18 mouse cellular contexts compared by ENCODE assay signal in genomic region chr11:3529476-3530252, GRCm38 (mm10). TPM values are rescaled to one million over a fixed set of nuclear protein-coding genes. Genes with fewer than 3 reads are reported as not detected.
A peak's percentile ranks its signal among the peaks of the same experiment; 100 is the strongest.
DNase-seq lines count a peak whose midpoint lies in the region; ATAC-seq and TF ChIP-seq lines count a peak whose summit lies in the region.
"Had no signal": no experiment of that assay in that cellular context is flagged by ENCODE, and none has a peak within 500 bp of the region (broad histone marks: within the 10 kb centered on the region; RNA-seq: fewer than 3 reads in every experiment).

No protein-coding gene starts in this region.

- no peak for TF ChIP-seq EP300 in liver, embryonic 14.5 days (IDR thresholded peaks at IDR 0.05; ENCODE audit: low read depth)

- H3K27me3 ChIP-seq in heart, embryonic 12.5 days (replicated peaks) = no peaks in the 10 kb centered on the region
- no peaks in the 10 kb centered on the region for H3K27me3 ChIP-seq in liver, embryonic 14.5 days (ENCODE audit: control insufficient read depth, insufficient read depth, low read length)
- no peaks in the 10 kb centered on the region for H3K27me3 ChIP-seq in liver, embryonic 12.5 days (replicated peaks)
- H3K27me3 ChIP-seq in stomach, embryonic 16.5 days (ENCODE audit: control insufficient read depth, insufficient read depth, low read length) = no peaks in the 10 kb centered on the region
- H3K27me3 ChIP-seq: embryonic facial prominence, embryonic 12.5 days; forebrain, embryonic 15.5 days; heart, embryonic 15.5 days; hindbrain, embryonic 13.5 days; limb, embryonic 12.5 days; liver, embryonic 15.5 days; stomach, embryonic 15.5 days had no signal

- peaks cover 99% of the 10 kb centered on the region for H3K36me3 ChIP-seq in heart, embryonic 12.5 days
- no peaks in the 10 kb centered on the region for H3K36me3 ChIP-seq in liver, embryonic 14.5 days (replicated peaks; ENCODE audit: control insufficient read depth, insufficient read depth, low read depth)
- peaks cover 86% of the 10 kb centered on the region for H3K36me3 ChIP-seq in liver, embryonic 12.5 days
- peaks cover 40% of the 10 kb centered on the region for H3K36me3 ChIP-seq in stomach, embryonic 16.5 days (ENCODE audit: control insufficient read depth, insufficient read depth, low read length)
- H3K36me3 ChIP-seq: forebrain, embryonic 15.5 days had no signal

- DNase-seq in heart, adult 11 months = peak; percentile 92
- no peak for DNase-seq in liver, embryonic 14.5 days (ENCODE audit: low read depth in 3 of 3, low spot score in 3 of 3)
- peak; percentile 57 for DNase-seq in kidney, postnatal 14 days
- DNase-seq in testis, postnatal 10 days (ENCODE audit: low spot score) = no peak
- DNase-seq: adrenal gland, postnatal 25 days; layer of hippocampus, adult 9-11 months; lung, postnatal 36 days; thymus, postnatal 36 days had no signal

- H3K4me2 ChIP-seq in heart, embryonic 12.5 days = no peak overlapping the region
- H3K4me2 ChIP-seq in liver, embryonic 14.5 days (ENCODE audit: low read depth) = no peak overlapping the region
- no peak overlapping the region for H3K4me2 ChIP-seq in liver, embryonic 12.5 days
- H3K4me2 ChIP-seq in stomach, embryonic 16.5 days (ENCODE audit: low read depth, low read length) = no peak overlapping the region
- H3K4me2 ChIP-seq: embryonic facial prominence, embryonic 12.5 days; forebrain, embryonic 15.5 days; heart, embryonic 15.5 days; hindbrain, embryonic 13.5 days; limb, embryonic 12.5 days; liver, embryonic 15.5 days; stomach, embryonic 15.5 days had no signal

- 74% methylated on average over 20 of the region's 20 CpGs for WGBS in heart, embryonic 12.5 days
- WGBS in liver, embryonic 14.5 days (ENCODE audit: insufficient replicate concordance) = 58% methylated on average over 20 of the region's 20 CpGs
- 65% methylated on average over 20 of the region's 20 CpGs for WGBS in liver, embryonic 12.5 days (ENCODE audit: insufficient replicate concordance)
- 71% methylated on average over 20 of the region's 20 CpGs for WGBS in stomach, embryonic 16.5 days

- no peak overlapping the region for H3K27ac ChIP-seq in heart, embryonic 12.5 days (ENCODE audit: poor library complexity, severe bottlenecking)
- no peak overlapping the region for H3K27ac ChIP-seq in liver, embryonic 14.5 days
- H3K27ac ChIP-seq in liver, embryonic 12.5 days = no peak overlapping the region
- no peak overlapping the region for H3K27ac ChIP-seq in stomach, embryonic 16.5 days (ENCODE audit: low read length)
- H3K27ac ChIP-seq: embryonic facial prominence, embryonic 12.5 days; forebrain, embryonic 15.5 days; heart, embryonic 15.5 days; hindbrain, embryonic 13.5 days; limb, embryonic 12.5 days; liver, embryonic 15.5 days; stomach, embryonic 15.5 days had no signal

- H3K9ac ChIP-seq in heart, embryonic 12.5 days = no peak overlapping the region
- no peak overlapping the region for H3K9ac ChIP-seq in liver, embryonic 14.5 days (replicated peaks)
- H3K9ac ChIP-seq in liver, embryonic 12.5 days = no peak overlapping the region
- no peak overlapping the region for H3K9ac ChIP-seq in stomach, embryonic 16.5 days (ENCODE audit: low read length)
- H3K9ac ChIP-seq: embryonic facial prominence, embryonic 12.5 days; forebrain, embryonic 15.5 days; heart, embryonic 15.5 days; hindbrain, embryonic 13.5 days; limb, embryonic 12.5 days; liver, embryonic 15.5 days; stomach, embryonic 15.5 days had no signal

- H3K4me1 ChIP-seq in heart, embryonic 12.5 days (replicated peaks) = peaks cover 21% of the 10 kb centered on the region
- H3K4me1 ChIP-seq in liver, embryonic 14.5 days (replicated peaks; ENCODE audit: control insufficient read depth in 2 of 2, insufficient read depth in 2 of 2, low read length in 1 of 2) = no peaks in the 10 kb centered on the region
- peaks cover 1% of the 10 kb centered on the region; the same call in 1 of the 2 replicates for H3K4me1 ChIP-seq in liver, embryonic 12.5 days
- 0 out of 2 replicates have a peak, but pooled peaks cover under 1% of the 10 kb centered on the region for H3K4me1 ChIP-seq in stomach, embryonic 16.5 days (ENCODE audit: control insufficient read depth, insufficient read depth, low read length)
- H3K4me1 ChIP-seq: embryonic facial prominence, embryonic 12.5 days; forebrain, embryonic 15.5 days; hindbrain, embryonic 13.5 days; limb, embryonic 12.5 days; liver, embryonic 15.5 days; stomach, embryonic 15.5 days had no signal

- H3K4me3 ChIP-seq in heart, embryonic 12.5 days = no peak overlapping the region
- H3K4me3 ChIP-seq in liver, embryonic 14.5 days (ENCODE audit: insufficient read depth in 1 of 2, low read depth in 2 of 2, low read length in 2 of 2) = no peak overlapping the region
- no peak overlapping the region for H3K4me3 ChIP-seq in liver, embryonic 12.5 days
- H3K4me3 ChIP-seq in stomach, embryonic 16.5 days (replicated peaks; ENCODE audit: low read length) = no peak overlapping the region
- H3K4me3 ChIP-seq: embryonic facial prominence, embryonic 12.5 days; forebrain, embryonic 15.5 days; heart, embryonic 15.5 days; hindbrain, embryonic 13.5 days; limb, embryonic 12.5 days; liver, embryonic 15.5 days; stomach, embryonic 15.5 days had no signal

- H3K9me3 ChIP-seq in heart, embryonic 12.5 days (replicated peaks) = no peaks in the 10 kb centered on the region
- no peaks in the 10 kb centered on the region for H3K9me3 ChIP-seq in liver, embryonic 14.5 days (ENCODE audit: control insufficient read depth, low read length)
- H3K9me3 ChIP-seq in liver, embryonic 12.5 days (replicated peaks) = no peaks in the 10 kb centered on the region
- no peaks in the 10 kb centered on the region for H3K9me3 ChIP-seq in stomach, embryonic 16.5 days (replicated peaks; ENCODE audit: control insufficient read depth, low read length)
- H3K9me3 ChIP-seq: embryonic facial prominence, embryonic 12.5 days; forebrain, embryonic 15.5 days; heart, embryonic 15.5 days; hindbrain, embryonic 13.5 days; limb, embryonic 12.5 days; liver, embryonic 15.5 days; stomach, embryonic 15.5 days had no signal

- TF ChIP-seq CTCF in liver, embryonic 14.5 days (IDR thresholded peaks at IDR 0.05; ENCODE audit: low read depth) = no peak

- no peak for ATAC-seq in heart, embryonic 12.5 days (ENCODE audit: insufficient number of reproducible peaks, low FRiP score)
- ATAC-seq in liver, embryonic 14.5 days (ENCODE audit: insufficient read depth) = peak; percentile 6; the same call in 1 of the 2 replicates
- no peak for ATAC-seq in liver, embryonic 12.5 days
- ATAC-seq in stomach, embryonic 16.5 days (ENCODE audit: insufficient read depth, low FRiP score) = peak; percentile 23; the same call in 1 of the 2 replicates
- ATAC-seq: forebrain, embryonic 15.5 days had no signal

RNA-seq across cellular contexts. Expression of gene Smtn, which starts 10.7 kb away (rescaled TPM):
- 94.7 and 95.3 TPM in 2 replicates for polyA plus RNA-seq in heart, embryonic 12.5 days (2016; fragmentation: Nextera tagmentation; extraction: Ambion mirVana)
- 3.3 and 4.5 TPM in 2 replicates for polyA plus RNA-seq in liver, embryonic 14.5 days (2012; rRNA removed)
- polyA plus RNA-seq in liver, embryonic 14.5 days (2014; fragmentation: Nextera tagmentation; extraction: Ambion mirVana) = 7.4 and 8.7 TPM in 2 replicates
- polyA plus RNA-seq in liver, embryonic 12.5 days (2016; fragmentation: Nextera tagmentation; extraction: Ambion mirVana) = 16.9 and 18.2 TPM in 2 replicates
- 122 and 128 TPM in 2 replicates for polyA plus RNA-seq in stomach, embryonic 16.5 days (2015; fragmentation: Nextera tagmentation; extraction: Ambion mirVana)

RNA-seq across cellular contexts. Expression of gene Selenom, which starts 15.2 kb away (rescaled TPM):
- polyA plus RNA-seq in heart, embryonic 12.5 days (2016; fragmentation: Nextera tagmentation; extraction: Ambion mirVana) = 125 and 129 TPM in 2 replicates
- polyA plus RNA-seq in liver, embryonic 14.5 days (2012; rRNA removed) = 8.5 and 12.2 TPM in 2 replicates
- polyA plus RNA-seq in liver, embryonic 14.5 days (2014; fragmentation: Nextera tagmentation; extraction: Ambion mirVana) = 9.4 and 10.3 TPM in 2 replicates
- polyA plus RNA-seq in liver, embryonic 12.5 days (2016; fragmentation: Nextera tagmentation; extraction: Ambion mirVana) = 18.4 and 19.6 TPM in 2 replicates
- polyA plus RNA-seq in stomach, embryonic 16.5 days (2015; fragmentation: Nextera tagmentation; extraction: Ambion mirVana) = 169 and 176 TPM in 2 replicates

RNA-seq across cellular contexts. Expression of gene Inpp5j, which starts 25.0 kb away (rescaled TPM):
- 11.4 and 11.5 TPM in 2 replicates for polyA plus RNA-seq in heart, embryonic 12.5 days (2016; fragmentation: Nextera tagmentation; extraction: Ambion mirVana)
- 0.23 and 0.31 TPM in 2 replicates for polyA plus RNA-seq in liver, embryonic 14.5 days (2012; rRNA removed)
- polyA plus RNA-seq in liver, embryonic 14.5 days (2014; fragmentation: Nextera tagmentation; extraction: Ambion mirVana) = 0.27 and 0.38 TPM in 2 replicates
- 0.17 and 0.36 TPM in 2 replicates for polyA plus RNA-seq in liver, embryonic 12.5 days (2016; fragmentation: Nextera tagmentation; extraction: Ambion mirVana)
- polyA plus RNA-seq in stomach, embryonic 16.5 days (2015; fragmentation: Nextera tagmentation; extraction: Ambion mirVana) = 3.4 and 3.5 TPM in 2 replicates
- polyA plus RNA-seq: limb, embryonic 12.5 days had no signal

RNA-seq across cellular contexts. Expression of gene Pla2g3, which starts 41.6 kb away (rescaled TPM):
- 0.26 and 0.30 TPM in 2 replicates for polyA plus RNA-seq in heart, embryonic 12.5 days (2016; fragmentation: Nextera tagmentation; extraction: Ambion mirVana)
- 0.06 and 0.11 TPM in 2 replicates for polyA plus RNA-seq in liver, embryonic 14.5 days (2012; rRNA removed)
- polyA plus RNA-seq in liver, embryonic 14.5 days (2014; fragmentation: Nextera tagmentation; extraction: Ambion mirVana) = 0.04 and 0.13 TPM in 2 replicates
- 0.06 and 0.24 TPM in 2 replicates for polyA plus RNA-seq in liver, embryonic 12.5 days (2016; fragmentation: Nextera tagmentation; extraction: Ambion mirVana)
- 1.8 and 4.5 TPM in 2 replicates for polyA plus RNA-seq in stomach, embryonic 16.5 days (2015; fragmentation: Nextera tagmentation; extraction: Ambion mirVana)

Comparison
In these comparisons a context has a peak if more than half of its experiments do, and no peak if none do; other contexts are left out.
1. ATAC-seq: peak in liver, embryonic 14.5 days (single experiment) and stomach, embryonic 16.5 days (single experiment); none in heart, embryonic 12.5 days (single experiment) and liver, embryonic 12.5 days (single experiment).
2. DNase-seq: peak in heart, adult 11 months (single experiment) and kidney, postnatal 14 days (single experiment); none in liver, embryonic 14.5 days (0 of 3) and testis, postnatal 10 days (single experiment).